Mouse (Mus musculus) midbrain, embryonic 14.5 days (tissue): ENCODE data around the gene D1Ertd622e. TPM values are rescaled to one million over a fixed set of nuclear protein-coding genes. Genes with fewer than 3 reads are reported as not detected.

Experiments used
- ATAC-seq: fragments of 200-750 bp; cut with Nextera tagmentation; 2 replicates; pipeline ENCODE4 v1.8.0; 2017; ENCODE audit warnings: moderate number of reproducible peaks, moderate library complexity; ENCODE audit not compliant: low FRiP score, low TSS enrichment
- DNase-seq: peaks from one replicate; pipeline ENCODE4 v3.0.0-alpha.2; 2015
- H3K27ac ChIP-seq: fragments of 300-500 bp; sonication (generic); replicated peaks from 2 replicates; pipeline ENCODE4 v1.5.1; 2014; ENCODE audit warnings: mild to moderate bottlenecking, low read depth, low read length, moderate library complexity
- H3K27me3 ChIP-seq: fragments of 300-500 bp; sonication (generic); 2 replicates; pipeline ENCODE4 v1.6.1; 2014; ENCODE audit warnings: low read length, control low read depth, mixed read lengths; ENCODE audit not compliant: control insufficient read depth, insufficient read depth
- H3K36me3 ChIP-seq: fragments of 300-500 bp; sonication (generic); 2 replicates; pipeline ENCODE4 v1.6.1; 2014; ENCODE audit warnings: low read length, control low read depth; ENCODE audit not compliant: control insufficient read depth, insufficient read depth
- H3K4me1 ChIP-seq: fragments of 300-500 bp; sonication (generic); 2 replicates; pipeline ENCODE4 v1.6.1; 2014; ENCODE audit warnings: mild to moderate bottlenecking, antibody characterized with exemption, low read length, control low read depth; ENCODE audit not compliant: control insufficient read depth, insufficient read depth
- H3K4me2 ChIP-seq: fragments of 300-500 bp; sonication (generic); 2 replicates; pipeline ENCODE4 v1.6.1; 2014; ENCODE audit warnings: mild to moderate bottlenecking, low read length, moderate library complexity
- H3K4me3 ChIP-seq: fragments of 300-500 bp; sonication (generic); replicated peaks from 2 replicates; pipeline ENCODE4 v1.5.1; 2014; ENCODE audit warnings: low read depth, low read length
- H3K9ac ChIP-seq: fragments of 300-500 bp; sonication (generic); replicated peaks from 2 replicates; pipeline ENCODE4 v1.6.1; 2014; ENCODE audit warnings: mild to moderate bottlenecking, low read length, moderate library complexity
- H3K9me3 ChIP-seq: fragments of 300-500 bp; sonication (generic); 2 replicates; pipeline ENCODE4 v1.6.1; 2016; ENCODE audit warnings: low read length, control low read depth, mixed read lengths; ENCODE audit not compliant: control insufficient read depth
- WGBS: fragments of 180-500 bp; shearing (Covaris S2); extraction: QIAGEN DNeasy Blood & Tissue Kit; methylation state at CpG from one replicate; pipeline ENCODE4 v1.1.7; 2014; 5-methylcytosine and 5-hydroxymethylcytosine counted together
- polyA plus RNA-seq: library from polyadenylated mRNA; unstranded; fragments of >200 nt; fragmentation: Nextera tagmentation; extraction: Ambion mirVana; gene quantifications from 2 replicates; pipeline ENCODE4 v1.2.1, GENCODE M21; 2014

The D1Ertd622e gene
- polyA plus RNA-seq, 1 experiment from 2014 or later, result 67.5 TPM

GRCm38 (mm10) chr1:97654397-97654975, 7.4 kb downstream of the D1Ertd622e start:
- Histone ChIP-seq H3K27me3 (no peaks in the 10 kb centered on the region), H3K9me3 (no peaks in the 10 kb centered on the region), H3K36me3 (no peaks in the 10 kb centered on the region), H3K4me2 (no peak overlapping the region), H3K4me1 (peaks cover 24% of the 10 kb centered on the region), H3K9ac (no peak overlapping the region), H3K27ac (no peak overlapping the region), H3K4me3 (no peak overlapping the region)
- 82% methylated on average over 6 of the region's 6 CpGs for WGBS
- DNase-seq (no peak), ATAC-seq (no peak)

- Histone ChIP-seq H3K4me1 (peaks cover 4% of the 10 kb centered on the region; the same call in 1 of the 2 replicates), H3K9me3 (no peaks in the 10 kb centered on the region), H3K4me3 (no peak overlapping the region), H3K27ac (no peak overlapping the region), H3K36me3 (peaks cover 5% of the 10 kb centered on the region; the same call in 1 of the 2 replicates), H3K9ac (no peak overlapping the region), H3K4me2 (no peak overlapping the region), H3K27me3 (no peaks in the 10 kb centered on the region)
- WGBS, result 92% methylated on average over 3 of the region's 3 CpGs
- ATAC-seq, result no peak
- no peak for DNase-seq
Measured at GRCm38 (mm10) chr1:97650553-97651123, 11.2 kb downstream of the D1Ertd622e start.

- H3K4me1 ChIP-seq, result peaks cover 4% of the 10 kb centered on the region; the same call in 1 of the 2 replicates
Measured at GRCm38 (mm10) chr1:97650072-97650471, 11.8 kb downstream of the D1Ertd622e start.

DNA sequence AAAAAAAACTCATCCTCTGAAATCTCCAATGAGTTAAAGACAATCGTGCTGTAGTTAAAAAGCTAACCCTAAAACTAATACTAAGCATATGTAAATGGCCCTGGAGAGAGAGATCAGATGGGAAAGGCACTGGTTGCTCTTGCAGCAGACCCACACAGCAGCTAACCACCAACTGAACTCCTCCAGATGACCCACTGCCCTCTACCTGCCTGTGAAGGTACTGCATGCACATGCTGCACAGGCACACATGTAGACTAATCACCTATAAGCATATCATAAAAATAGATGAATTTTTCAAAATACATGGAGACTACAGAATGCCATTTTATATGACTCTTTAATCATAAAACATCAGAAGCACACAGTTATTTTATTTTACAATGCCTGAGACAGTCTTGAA, 14.8 kb downstream of the D1Ertd622e start:
- Histone ChIP-seq H3K9me3 (no peaks in the 10 kb centered on the region), H3K27ac (no peak overlapping the region), H3K4me1 (no peaks in the 10 kb centered on the region), H3K27me3 (no peaks in the 10 kb centered on the region), H3K4me2 (no peak overlapping the region), H3K9ac (no peak overlapping the region), H3K36me3 (peaks cover 12% of the 10 kb centered on the region; the same call in 1 of the 2 replicates), H3K4me3 (no peak overlapping the region)
- ATAC-seq, result no peak
- no peak for DNase-seq
- 98% methylated on average over 1 of the region's 1 CpGs for WGBS

More at GRCm38 (mm10) chr1:97650072-97650471, 11.8 kb downstream of the D1Ertd622e start:
- DNase-seq (no peak), ATAC-seq (no peak)
- Histone ChIP-seq H3K4me2 (no peak overlapping the region), H3K4me3 (no peak overlapping the region), H3K9me3 (no peaks in the 10 kb centered on the region), H3K36me3 (peaks cover 8% of the 10 kb centered on the region; the same call in 1 of the 2 replicates), H3K9ac (no peak overlapping the region), H3K27me3 (no peaks in the 10 kb centered on the region), H3K27ac (no peak overlapping the region)
- 70% methylated on average over 6 of the region's 6 CpGs for WGBS

GRCm38 (mm10) chr1:97634104-97634503, 27.8 kb downstream of the D1Ertd622e start:
- WGBS, result 91% methylated on average over 8 of the region's 8 CpGs
- Histone ChIP-seq H3K27ac (no peak overlapping the region), H3K27me3 (no peaks in the 10 kb centered on the region), H3K9ac (no peak overlapping the region), H3K4me3 (no peak overlapping the region), H3K36me3 (peaks cover 8% of the 10 kb centered on the region; the same call in 1 of the 2 replicates), H3K9me3 (no peaks in the 10 kb centered on the region), H3K4me1 (peaks cover 9% of the 10 kb centered on the region; the same call in 1 of the 2 replicates), H3K4me2 (no peak overlapping the region)
- no peak for ATAC-seq
- no peak for DNase-seq

DNA sequence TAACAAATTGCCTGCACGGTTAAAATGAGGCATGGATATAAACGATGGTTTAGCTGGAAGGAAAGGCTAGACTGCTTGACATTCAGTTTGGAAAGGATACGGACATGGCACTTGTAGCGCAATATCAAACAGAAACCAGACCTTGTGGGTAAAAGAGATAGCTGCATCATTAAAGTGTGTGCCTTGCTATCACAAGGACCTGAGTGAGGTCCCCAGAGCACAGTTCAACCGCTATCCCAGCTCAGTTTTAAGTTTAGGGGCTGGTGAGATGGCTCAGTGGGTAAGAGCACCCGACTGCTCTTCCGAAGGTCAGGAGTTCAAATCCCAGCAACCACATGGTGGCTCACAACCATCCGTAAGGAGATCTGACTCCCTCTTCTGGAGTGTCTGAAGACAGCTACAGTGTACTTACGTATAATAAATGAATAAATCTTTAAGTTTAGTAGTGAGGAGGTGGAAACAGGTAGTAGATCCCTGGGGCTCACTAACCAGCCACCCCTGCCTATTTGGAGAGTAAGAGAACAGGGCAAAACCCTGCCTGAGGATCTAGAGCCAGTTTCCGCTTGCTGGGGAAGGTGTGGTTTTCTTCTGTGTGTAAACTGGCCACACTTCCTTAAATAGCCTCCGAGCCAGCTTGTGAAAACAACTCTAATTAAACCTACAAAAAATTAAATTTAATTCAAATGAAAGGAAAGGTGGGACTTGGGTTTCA, 29.2 kb downstream of the D1Ertd622e start:
- no peak overlapping the region for H3K4me2 ChIP-seq
- H3K27me3 ChIP-seq, result no peaks in the 10 kb centered on the region
- H3K9me3 ChIP-seq, result no peaks in the 10 kb centered on the region
- ATAC-seq, result no peak
- no peak overlapping the region for H3K9ac ChIP-seq
- H3K36me3 ChIP-seq, result 0 out of 2 replicates have a peak, but pooled peaks cover 2% of the 10 kb centered on the region
- no peak overlapping the region for H3K27ac ChIP-seq
- no peak for DNase-seq
- H3K4me3 ChIP-seq, result no peak overlapping the region
- WGBS, result 95% methylated on average over 11 of the region's 11 CpGs
- peaks cover 12% of the 10 kb centered on the region; the same call in 1 of the 2 replicates for H3K4me1 ChIP-seq

DNA sequence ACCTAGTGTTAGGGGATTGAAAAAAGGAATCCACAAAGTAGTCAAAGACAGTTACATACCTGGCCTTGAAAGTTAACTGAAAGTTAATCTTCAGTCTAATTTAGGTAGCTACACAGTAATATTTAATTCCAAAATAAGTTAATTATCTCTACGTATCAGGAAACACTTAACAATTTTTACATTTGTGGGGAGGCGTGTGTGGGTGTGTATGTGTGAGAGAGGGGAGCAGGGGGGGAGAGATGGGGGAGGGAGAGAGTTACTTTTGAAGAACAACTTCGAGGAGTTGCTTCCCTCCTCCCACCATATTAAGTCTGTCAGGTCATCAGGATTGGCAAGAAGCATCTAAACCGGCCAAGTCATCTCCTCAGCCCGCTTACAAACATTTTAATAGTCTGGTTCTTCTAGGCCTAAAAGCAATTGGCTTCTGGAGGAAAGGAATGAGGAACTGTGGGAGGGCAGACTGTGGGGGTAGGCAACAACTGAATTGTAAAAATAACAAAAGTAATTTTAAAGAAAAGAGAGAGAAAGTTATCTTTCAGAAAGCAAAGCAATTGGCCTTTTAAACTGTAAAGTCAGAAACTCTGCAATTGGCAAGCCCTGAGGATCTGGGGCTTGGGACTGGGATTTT, 29.9 kb downstream of the D1Ertd622e start:
- WGBS, result 84% methylated on average over 5 of the region's 5 CpGs
- Histone ChIP-seq H3K4me1 (peaks cover 12% of the 10 kb centered on the region; the same call in 1 of the 2 replicates), H3K4me3 (no peak overlapping the region), H3K36me3 (0 out of 2 replicates have a peak, but pooled peaks cover 2% of the 10 kb centered on the region), H3K4me2 (no peak overlapping the region), H3K9ac (no peak overlapping the region), H3K27ac (no peak overlapping the region), H3K27me3 (no peaks in the 10 kb centered on the region), H3K9me3 (no peaks in the 10 kb centered on the region)
- ATAC-seq (no peak), DNase-seq (no peak)

GRCm38 (mm10) chr1:97630146-97630545, 31.7 kb downstream of the D1Ertd622e start:
- DNase-seq (peak; percentile 45), ATAC-seq (no peak)
- Histone ChIP-seq H3K4me3 (no peak overlapping the region), H3K27ac (no peak overlapping the region), H3K36me3 (0 out of 2 replicates have a peak, but pooled peaks cover under 1% of the 10 kb centered on the region), H3K4me1 (peaks cover 12% of the 10 kb centered on the region; the same call in 1 of the 2 replicates), H3K9me3 (no peaks in the 10 kb centered on the region), H3K27me3 (no peaks in the 10 kb centered on the region), H3K9ac (no peak overlapping the region), H3K4me2 (no peak overlapping the region)
- WGBS, result 55% methylated on average over 5 of the region's 5 CpGs
